Mouse (Mus musculus) gastrocnemius, postnatal 14 days (tissue): ENCODE results near the gene Ppm1f. TPM values are rescaled to one million over a fixed set of nuclear protein-coding genes. Genes with fewer than 3 reads are reported as not detected.
A peak's percentile ranks its signal among the peaks of the same experiment; 100 is the strongest.
"Not testable (repeated sequence)": the region's sequence is repeated elsewhere in the genome, so short reads cannot be mapped to it uniquely, and the experiment has no call there.

Experiments used
- DNase-seq: peaks from one replicate; pipeline ENCODE4 v3.0.0; 2021; ENCODE audit warnings: mixed read lengths
- intact Hi-C: fragments of 180-260 bp; cut with DNase I; formaldehyde crosslinking; loops from one replicate; pipeline ENCODE4 v1.15.1; 2025; ENCODE audit warnings: low total_unique reads
- total RNA-seq, 2 experiments: library from RNA; stranded (reverse); gene quantifications; 2 replicates each; pipeline ENCODE4 v1.2.3; 2021

The Ppm1f gene
- total RNA-seq, 2 experiments from 2014 or later: 14.4 to 14.8 TPM

GRCm38 (mm10) chr16:16902329-16902728 lies 6.1 kb downstream of the Ppm1f start:
- intact Hi-C loops: no loop called here
- no peak for DNase-seq

- no peak for DNase-seq
- intact Hi-C loops: no loop called here
Measured at GRCm38 (mm10) chr16:16903188-16903587, 6.9 kb downstream of the Ppm1f start.

- peak; percentile 55 for DNase-seq
- intact Hi-C loops: no loop called here
Measured at GRCm38 (mm10) chr16:16907799-16908198, 11.5 kb downstream of the Ppm1f start.

- intact Hi-C loops: loop anchor here (2.0 to 5.0 kb wide), 2 partner anchors 19 to 55 kb away; no protein-coding TSS in a partner anchor
- DNase-seq: peak; percentile 79
Measured at GRCm38 (mm10) chr16:16911641-16912597, 15.7 kb downstream of the Ppm1f start.

- intact Hi-C loops: loop anchor here (2.0 to 5.0 kb wide), 2 partner anchors 21 to 56 kb away; no protein-coding TSS in a partner anchor
Measured at GRCm38 (mm10) chr16:16913440-16913839, 17.2 kb downstream of the Ppm1f start.

GRCm38 (mm10) chr16:16918441-16919117 lies 22.3 kb downstream of the Ppm1f start:
- no peak for DNase-seq
- intact Hi-C loops: no loop called here

More at GRCm38 (mm10) chr16:16913440-16913839, 17.2 kb downstream of the Ppm1f start:
- DNase-seq: no peak

GRCm38 (mm10) chr16:16921021-16921435 lies 24.8 kb downstream of the Ppm1f start:
- intact Hi-C loops: no loop called here
- peak; percentile 29 for DNase-seq

- intact Hi-C loops: no loop called here
- no peak for DNase-seq
Measured at GRCm38 (mm10) chr16:16924481-16924880, 28.2 kb downstream of the Ppm1f start.

- intact Hi-C loops: no loop called here
- no peak for DNase-seq
Measured at GRCm38 (mm10) chr16:16926536-16926935, 30.3 kb downstream of the Ppm1f start.

GRCm38 (mm10) chr16:16928908-16929307 lies 32.6 kb downstream of the Ppm1f start:
- intact Hi-C loops, DNase-seq: not testable (repeated sequence)

GRCm38 (mm10) chr16:16930326-16930725 lies 34.1 kb downstream of the Ppm1f start:
- intact Hi-C loops: no loop called here
- no peak for DNase-seq

GRCm38 (mm10) chr16:16930810-16931296 lies 34.6 kb downstream of the Ppm1f start:
- DNase-seq: no peak
- intact Hi-C loops: no loop called here

GRCm38 (mm10) chr16:16939543-16939942 lies 43.3 kb downstream of the Ppm1f start:
- no peak for DNase-seq

GRCm38 (mm10) chr16:16941078-16941477 lies 44.8 kb downstream of the Ppm1f start:
- intact Hi-C loops: no loop called here
- DNase-seq: no peak

More at GRCm38 (mm10) chr16:16939543-16939942, 43.3 kb downstream of the Ppm1f start:
- intact Hi-C loops: no loop called here

- no peak for DNase-seq
- intact Hi-C loops: no loop called here
Measured at GRCm38 (mm10) chr16:16958575-16958974, 62.3 kb downstream of the Ppm1f start.

GRCm38 (mm10) chr16:16959907-16960306 lies 63.6 kb downstream of the Ppm1f start:
- intact Hi-C loops: no loop called here
- DNase-seq: no peak

- DNase-seq: no peak
- intact Hi-C loops: no loop called here
Measured at GRCm38 (mm10) chr16:16965149-16965548, 68.9 kb downstream of the Ppm1f start.

- DNase-seq: no peak
- intact Hi-C loops: no loop called here
Measured at GRCm38 (mm10) chr16:16966290-16966689, 70.0 kb downstream of the Ppm1f start.
